Mouse (Mus musculus) myocyte (in vitro differentiated cells): ENCODE measurements around the gene Sec24d.

Experiments
- POLR2A ChIP-seq: IDR thresholded peaks from one replicate; pipeline ENCODE4 v1.6.1; 2011; ENCODE audit warnings: low read depth, mild to moderate bottlenecking, control low read depth, moderate library complexity; ENCODE audit not compliant: insufficient read length
- USF1 ChIP-seq: IDR thresholded peaks from one replicate; pipeline ENCODE4 v1.6.1; 2011; ENCODE audit warnings: low read depth, mild to moderate bottlenecking, control low read depth, moderate library complexity

DNA sequence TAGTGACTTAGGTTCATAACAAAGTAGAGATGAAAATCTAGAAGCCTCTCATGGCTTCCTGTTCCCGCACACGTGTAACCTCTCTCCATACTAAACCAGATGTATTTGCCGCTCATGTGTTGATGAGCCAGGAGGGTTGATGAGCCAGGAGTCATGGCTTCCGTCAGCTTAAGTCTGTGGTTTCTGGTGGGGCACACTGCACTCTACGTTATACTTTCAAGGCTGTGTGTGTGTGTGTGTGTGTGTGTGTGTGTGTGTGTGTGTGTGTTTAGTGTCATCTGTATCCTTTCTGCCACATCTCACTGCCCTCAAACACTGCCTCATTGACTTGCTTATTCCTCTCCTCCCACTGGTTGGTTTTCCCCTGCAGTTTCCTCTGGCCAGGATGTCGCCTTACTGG is 48.8 kb downstream of the Sec24d start:
- TF ChIP-seq POLR2A = no peak
- TF ChIP-seq USF1 = no peak
